Mouse (Mus musculus) cerebral cortex, adult 2 months (tissue): ENCODE data around the gene Olfr1107.

Experiments used
- WGBS: fragments of 180-500 bp; shearing (Covaris S2); methylation state at CpG from one replicate; pipeline ENCODE4 v1.1.7; 2018; 5-methylcytosine and 5-hydroxymethylcytosine counted together

Olfr1107 gene

DNA sequence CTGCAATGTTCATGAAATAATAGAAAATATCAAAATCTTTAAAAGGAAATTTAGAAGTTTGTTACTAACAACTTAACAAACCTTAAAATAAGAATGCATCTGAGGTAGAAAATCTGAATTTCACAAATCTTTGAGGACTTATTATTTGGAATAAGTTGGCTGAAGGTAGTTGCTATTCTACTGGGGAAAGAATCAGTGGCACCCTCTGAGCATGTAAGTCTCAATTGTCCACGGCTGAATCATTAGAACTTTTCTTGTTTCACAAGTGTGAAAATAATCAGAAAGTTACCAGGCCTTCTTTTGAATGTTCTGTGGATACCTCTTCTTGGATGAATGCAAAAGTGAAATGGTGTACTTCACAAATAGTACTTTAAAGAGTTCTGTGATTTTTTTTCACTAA lies at the start of gene Olfr1107:
TSS of gene Olfr1107 (minus strand) at position 101 of the 400 bp plus-strand sequence.
- 77% methylated on average over 1 of the region's 1 CpGs for WGBS

DNA sequence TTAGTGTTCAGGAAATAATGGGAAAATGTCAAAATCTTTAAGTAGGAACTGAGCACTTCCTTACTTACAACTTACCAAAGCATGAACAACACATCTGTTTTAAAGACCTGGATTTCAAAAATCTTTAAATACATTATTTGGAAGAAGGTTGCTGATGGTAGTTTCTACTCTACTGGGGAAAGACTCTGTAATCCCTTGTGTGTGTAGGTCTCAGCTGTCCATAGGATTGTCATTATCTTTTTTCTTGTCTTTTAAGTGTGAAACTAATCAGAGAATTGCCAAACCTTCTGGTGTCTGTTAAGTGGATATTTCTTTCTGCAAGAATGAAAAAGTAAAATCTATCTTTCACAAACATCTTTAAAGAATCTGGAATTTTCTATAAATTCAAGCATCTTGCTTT lies 38.9 kb upstream of the Olfr1107 start, which contains the start of gene Olfr259:
TSS of gene Olfr259 (minus strand) at position 101 of the 400 bp plus-strand sequence.

DNA sequence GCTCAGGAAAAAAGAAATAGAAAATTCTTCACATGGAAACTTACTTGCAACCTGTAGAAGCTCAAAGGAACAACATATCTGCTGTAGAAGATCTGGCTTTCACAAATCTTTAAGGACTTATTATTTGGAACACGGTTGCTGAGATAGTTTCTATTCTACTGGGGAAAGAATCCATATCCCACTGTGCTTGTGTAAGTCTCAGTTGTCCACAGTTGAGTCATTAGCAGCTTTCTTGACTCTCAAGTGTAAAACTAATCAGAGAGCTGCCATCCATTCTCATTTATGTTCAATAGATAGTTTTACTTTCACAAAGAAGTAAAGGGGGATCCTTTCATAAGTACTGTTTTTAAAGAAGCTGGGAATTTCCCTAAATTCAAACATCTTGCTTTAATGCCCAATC lies 20.3 kb upstream of the Olfr1107 start, which contains the start of gene Olfr1109:
TSS of gene Olfr1109 (minus strand) at position 101 of the 400 bp plus-strand sequence.
- WGBS: 60% methylated on average over 1 of the region's 1 CpGs

DNA sequence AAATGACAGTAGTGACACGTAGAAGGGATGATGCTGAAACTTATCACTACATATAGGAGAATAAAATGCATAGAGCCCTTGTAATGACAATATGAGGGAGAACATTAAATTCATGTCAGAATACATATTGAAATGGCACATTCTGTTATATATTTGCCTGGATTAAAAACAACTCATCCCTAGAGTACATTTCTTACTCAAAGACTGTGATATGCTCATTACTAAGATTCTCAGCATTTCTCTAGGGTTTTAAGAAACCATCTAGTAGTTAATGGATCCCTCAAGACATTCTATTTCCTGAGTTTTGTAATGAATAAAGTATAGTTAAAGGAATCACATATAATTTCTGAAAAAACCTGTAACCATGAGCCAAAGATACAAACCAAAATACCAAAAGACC lies 23.4 kb downstream of the Olfr1107 start, which contains the start of gene Olfr1106:
TSS of gene Olfr1106 (minus strand) at position 101 of the 400 bp plus-strand sequence.
- WGBS: 62% methylated on average over 1 of the region's 1 CpGs

GRCm38 (mm10) chr2:87036431-87036830 lies 39.2 kb downstream of the Olfr1107 start, which contains the start of gene Olfr1105:
Gene Olfr1105, minus strand, starts transcription at chr2:87036531.

DNA sequence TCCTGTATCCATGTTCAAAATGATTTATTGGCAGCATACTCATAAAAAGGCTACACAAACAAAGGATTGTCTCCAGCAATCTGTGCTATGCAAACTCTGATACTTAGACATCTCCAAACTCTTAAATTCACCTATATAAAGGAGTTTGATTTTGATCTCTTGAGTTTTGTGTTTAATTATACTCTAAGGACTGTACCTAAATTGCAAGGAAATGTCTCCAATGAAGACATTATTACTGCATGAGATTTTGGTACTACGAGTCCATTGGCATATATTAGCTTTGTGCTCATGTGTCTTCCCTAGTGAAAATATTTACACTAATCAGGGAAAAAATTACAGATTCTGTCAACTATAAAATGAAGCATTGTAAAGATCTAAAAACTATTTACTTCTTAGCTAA lies 48.6 kb downstream of the Olfr1107 start, which contains the start of gene Olfr1104:
TSS of gene Olfr1104 (minus strand) at position 101 of the 400 bp plus-strand sequence.
- 82% methylated on average over 1 of the region's 1 CpGs for WGBS
